Comparison of ENCODE assay signal across 21 mouse cellular contexts in the genomic region with DNA sequence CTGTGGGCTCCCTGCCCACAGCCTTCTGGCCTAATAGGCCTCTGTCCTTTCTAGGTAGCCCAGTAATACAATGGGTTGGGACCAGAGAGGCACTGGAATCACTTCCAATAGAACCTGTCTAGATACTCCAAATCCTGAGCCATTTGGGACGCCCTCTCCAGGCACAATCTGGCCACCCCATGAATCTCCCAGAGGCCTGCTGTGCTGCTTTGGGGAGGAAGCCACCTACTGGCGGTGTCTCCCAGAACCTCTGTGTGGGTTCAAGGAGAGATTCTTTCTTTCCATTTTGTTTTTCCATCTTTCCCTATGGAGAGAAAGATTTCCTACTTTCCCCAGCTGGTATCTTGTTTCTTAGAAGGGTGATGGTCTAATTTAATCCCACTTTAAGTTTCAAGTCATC. TPM values are rescaled to one million over a fixed set of nuclear protein-coding genes. Genes with fewer than 3 reads are reported as not detected.
A peak's percentile ranks its signal among the peaks of the same experiment; 100 is the strongest.
DNase-seq lines count a peak whose midpoint lies in the region; ATAC-seq and TF ChIP-seq lines count a peak whose summit lies in the region.
"Had no signal": no experiment of that assay in that cellular context is flagged by ENCODE, and none has a peak within 500 bp of the region (broad histone marks: within the 10 kb centered on the region; RNA-seq: fewer than 3 reads in every experiment).

No protein-coding gene starts in this region.

- H3K27me3 ChIP-seq in heart, adult 2 months (ENCODE audit: control insufficient read depth, insufficient read depth, low read length): no peaks in the 10 kb centered on the region
- H3K27me3 ChIP-seq in heart, embryonic 11.5 days (ENCODE audit: control insufficient read depth, insufficient read depth, low read length): no peaks in the 10 kb centered on the region
- H3K27me3 ChIP-seq: forebrain, embryonic 13.5 days; neural tube, embryonic 12.5 days; stomach, embryonic 15.5 days had no signal

- H3K9me3 ChIP-seq in heart, embryonic 11.5 days (replicated peaks; ENCODE audit: control insufficient read depth, low read length): no peaks in the 10 kb centered on the region
- H3K9me3 ChIP-seq in ES-E14 (ENCODE audit: control insufficient read depth, insufficient read depth, low read depth, low read length): no peaks in the 10 kb centered on the region
- H3K9me3 ChIP-seq: forebrain, embryonic 13.5 days; liver, embryonic 15.5 days; neural tube, embryonic 12.5 days; stomach, embryonic 15.5 days had no signal

- H3K4me3 ChIP-seq in heart, adult 2 months: no peak overlapping the region
- H3K4me3 ChIP-seq in heart, embryonic 11.5 days (ENCODE audit: low read depth, low read length): no peak overlapping the region
- H3K4me3 ChIP-seq in left cerebral cortex, adult 2 months: no peak overlapping the region
- no peak overlapping the region for H3K4me3 ChIP-seq in ES-E14 (ENCODE audit: insufficient read depth in 1 of 2, low read depth in 1 of 2, low read length in 2 of 2, poor library complexity in 1 of 2, severe bottlenecking in 1 of 2)
- H3K4me3 ChIP-seq: forebrain, embryonic 13.5 days; layer of hippocampus, adult 2 months; liver, embryonic 15.5 days; neural tube, embryonic 12.5 days; stomach, embryonic 15.5 days had no signal

- no peak for ATAC-seq in heart, embryonic 11.5 days (replicated peaks; ENCODE audit: insufficient number of reproducible peaks, low FRiP score, low TSS enrichment)
- ATAC-seq: CD4-positive, CD25-positive, alpha-beta regulatory T cell, adult 4 months; forebrain, embryonic 13.5 days; hindbrain, embryonic 16.5 days had no signal

- no peak for DNase-seq in heart, adult 2 months
- DNase-seq in left cerebral cortex, adult 2 months (ENCODE audit: extremely low spot score in 1 of 2, low spot score in 2 of 2): no peak
- DNase-seq in left cerebral cortex, postnatal 10 days (ENCODE audit: extremely low spot score in 1 of 2, low spot score in 2 of 2): no peak
- DNase-seq in A20 (ENCODE audit: low read depth, low spot score) (peak; percentile 41), ES-E14 (ENCODE audit: low read depth, low spot score) (peak; percentile 29)
- DNase-seq in right cerebral cortex, postnatal 4 days: no peak
- DNase-seq in retina, postnatal 1 day: no peak
- DNase-seq: adrenal gland, postnatal 14 days; cerebellum, adult 11 months; cerebellum, adult 9-10 months; midbrain, embryonic 14.5 days; right cerebral cortex, postnatal 14 days had no signal

- 78% methylated on average over 2 of the region's 2 CpGs for WGBS in heart, adult 2 months
- WGBS in heart, embryonic 11.5 days (ENCODE audit: insufficient replicate concordance): 60% methylated on average over 2 of the region's 2 CpGs

- H3K36me3 ChIP-seq in heart, adult 2 months (ENCODE audit: control insufficient read depth, insufficient read depth, low read length): no peaks in the 10 kb centered on the region
- H3K36me3 ChIP-seq in heart, embryonic 11.5 days (ENCODE audit: control insufficient read depth, insufficient read depth, low read length): no peaks in the 10 kb centered on the region
- H3K36me3 ChIP-seq in ES-E14 (ENCODE audit: control insufficient read depth, insufficient read depth, low read length, poor library complexity, severe bottlenecking): no peaks in the 10 kb centered on the region
- H3K36me3 ChIP-seq: liver, embryonic 15.5 days; neural tube, embryonic 12.5 days; stomach, embryonic 15.5 days had no signal

- peaks cover 2% of the 10 kb centered on the region; the same call in 1 of the 2 replicates for H3K4me1 ChIP-seq in heart, adult 2 months (ENCODE audit: control insufficient read depth, insufficient read depth, low read length)
- H3K4me1 ChIP-seq in heart, embryonic 11.5 days (ENCODE audit: control insufficient read depth, insufficient read depth, low read length): 0 out of 2 replicates have a peak, but pooled peaks cover 5% of the 10 kb centered on the region
- H3K4me1 ChIP-seq in ES-E14 (ENCODE audit: control insufficient read depth in 2 of 2, insufficient read depth in 2 of 2, low read length in 2 of 2, poor library complexity in 1 of 2): peaks cover 6 to 20% of the 10 kb centered on the region in 2 experiments; a peak in 3 of 4 replicates
- H3K4me1 ChIP-seq: forebrain, embryonic 13.5 days; neural tube, embryonic 12.5 days had no signal

- in situ Hi-C loops in ES-E14 (cut with MboI; ENCODE audit: low sequenced_read_pairs in 2 of 2, unreplicated experiment in 2 of 2): no loop called here

- TF ChIP-seq CTCF in heart, adult 2 months (IDR thresholded peaks at IDR 0.05): peak; percentile 18
- peak; percentile 10 for TF ChIP-seq CTCF in left cerebral cortex, adult 2 months (IDR thresholded peaks at IDR 0.05)

- intact Hi-C loops in heart, adult 2 months (cut with DNase I): loop anchor here (5.0 kb wide), 1 partner anchor 46 kb away; a partner anchor contains a TSS
- intact Hi-C loops in left cerebral cortex, adult 2 months (cut with DNase I): no loop called here
- intact Hi-C loops in left cerebral cortex, postnatal 10 days (cut with DNase I): no loop called here

- no peak overlapping the region for H3K27ac ChIP-seq in heart, adult 2 months
- no peak overlapping the region for H3K27ac ChIP-seq in heart, embryonic 11.5 days (ENCODE audit: low read depth, low read length)
- no peak overlapping the region for H3K27ac ChIP-seq in left cerebral cortex, adult 2 months
- H3K27ac ChIP-seq in ES-E14 (ENCODE audit: insufficient read depth, low read depth, low read length, poor library complexity, severe bottlenecking): no peak overlapping the region; the same call in 1 of the 2 replicates
- H3K27ac ChIP-seq: forebrain, embryonic 13.5 days; liver, embryonic 15.5 days; neural tube, embryonic 12.5 days had no signal

- no peak overlapping the region for H3K9ac ChIP-seq in heart, adult 2 months (ENCODE audit: low read depth, low read length)
- no peak overlapping the region for H3K9ac ChIP-seq in heart, embryonic 11.5 days (ENCODE audit: low read depth, low read length)
- no peak overlapping the region for H3K9ac ChIP-seq in ES-E14 (ENCODE audit: insufficient read depth, low read depth, low read length, poor library complexity, severe bottlenecking)
- H3K9ac ChIP-seq: forebrain, embryonic 13.5 days; liver, embryonic 15.5 days; lung, embryonic 14.5 days; neural tube, embryonic 12.5 days; stomach, embryonic 15.5 days had no signal

- H3K4me2 ChIP-seq in heart, embryonic 11.5 days: no peak overlapping the region
- H3K4me2 ChIP-seq: forebrain, embryonic 13.5 days; liver, embryonic 15.5 days; lung, embryonic 14.5 days; neural tube, embryonic 12.5 days; stomach, embryonic 15.5 days had no signal

- H3K79me2 ChIP-seq in heart, adult 2 months (replicated peaks; ENCODE audit: control insufficient read depth, insufficient read depth, low read length): no peaks in the 10 kb centered on the region

- no peak for TF ChIP-seq EP300 in heart, adult 2 months (IDR thresholded peaks at IDR 0.05; ENCODE audit: insufficient read depth, low read depth, low read length)

- no peak for TF ChIP-seq POLR2A in heart, adult 2 months (IDR thresholded peaks at IDR 0.05; ENCODE audit: insufficient read depth, low read depth, low read length)

TF ChIP-seq in ES-E14, 5 proteins besides CTCF, POLR2A, EP300 and RAD21:
- TF ChIP-seq ZNF384 (IDR thresholded peaks at IDR 0.05; ENCODE audit: low read depth, low read length) (no peak), HCFC1 (IDR thresholded peaks at IDR 0.05; ENCODE audit: borderline replicate concordance, insufficient read depth, low read length) (no peak), ZC3H11A (IDR thresholded peaks at IDR 0.05; ENCODE audit: borderline replicate concordance, low read depth, low read length) (no peak), CHD2 (IDR thresholded peaks at IDR 0.05; ENCODE audit: low read depth, low read length) (no peak), MAFK (IDR thresholded peaks at IDR 0.05; ENCODE audit: insufficient read depth, low read depth, low read length) (no peak)

RNA-seq across cellular contexts. Expression of a gene that starts 44.4 kb away (rescaled TPM):
- total RNA-seq in heart, adult 2 months (2021): 10 to 100 TPM; 71.1 to 79.3 TPM
- polyA plus RNA-seq in heart, adult 2 months (2012; rRNA removed): 56.5 and 56.7 TPM in 2 replicates
- 74.6 and 77.9 TPM in 2 replicates for polyA plus RNA-seq in heart, embryonic 11.5 days (2014; fragmentation: Nextera tagmentation; extraction: Ambion mirVana)
- total RNA-seq in left cerebral cortex, adult 2 months (2021): 10 to 100 TPM; 18.4 to 23.6 TPM
- 10 to 100 TPM; 13.4 to 14.3 TPM for total RNA-seq in left cerebral cortex, postnatal 10 days (2021)
- 26.9 and 30.3 TPM in 2 replicates for total RNA-seq in ES-E14 (2012; rRNA removed)

RNA-seq across cellular contexts. Expression of a gene that starts 46.1 kb away (rescaled TPM):
- 10 to 100 TPM; 26.7 to 35.7 TPM for total RNA-seq in heart, adult 2 months (2021)
- polyA plus RNA-seq in heart, adult 2 months (2012; rRNA removed): 29.5 and 42.6 TPM in 2 replicates
- polyA plus RNA-seq in heart, embryonic 11.5 days (2014; fragmentation: Nextera tagmentation; extraction: Ambion mirVana): 1.5 and 2.0 TPM in 2 replicates
- 10 to 100 TPM; 19.0 to 19.2 TPM for total RNA-seq in left cerebral cortex, adult 2 months (2021)
- 1 to 10 TPM; 8.2 to 8.3 TPM for total RNA-seq in left cerebral cortex, postnatal 10 days (2021)
- 4.0 and 5.9 TPM in 2 replicates for total RNA-seq in ES-E14 (2012; rRNA removed)
- polyA plus RNA-seq: CD4-positive, CD25-positive, alpha-beta regulatory T cell, adult 4 months; liver, embryonic 15.5 days had no signal

Comparison
In these comparisons a context has a peak if more than half of its experiments do, and no peak if none do; other contexts are left out.
1. DNase-seq: peak in A20 (single experiment) and ES-E14 (single experiment); none in heart, adult 2 months (0 of 2), left cerebral cortex, adult 2 months (0 of 2), left cerebral cortex, postnatal 10 days (0 of 2), right cerebral cortex, postnatal 4 days (single experiment) and retina, postnatal 1 day (single experiment).